Mouse (Mus musculus) adrenal gland, postnatal 36 days (tissue): ENCODE measurements around the gene Clpp. TPM values are rescaled to one million over a fixed set of nuclear protein-coding genes. Genes with fewer than 3 reads are reported as not detected.

ENCODE experiments used
- DNase-seq, 2 experiments: peaks; one replicate each; pipeline ENCODE4 v3.0.0; 2021; ENCODE audit warnings: mixed read lengths in 1 of 2
- long read RNA-seq, 2 experiments: library from polyadenylated mRNA; stranded (forward); transcript quantifications; one replicate each; pipeline ENCODE4 v2.0.0; 2021; ENCODE audit warnings: borderline sequencing depth in 2 of 2
- total RNA-seq, 2 experiments: library from RNA; stranded (reverse); gene quantifications; 2 replicates each; pipeline ENCODE4 v1.2.3; 2021

The Clpp gene
- total RNA-seq: 100 to 1,000 TPM; 110 to 114 TPM
- long read RNA-seq, experiment 1, transcript Clpp-201 (6 exons, 983 nt): major isoform, 149 of 169 reads
- long read RNA-seq, experiment 1, partial matches to known transcripts: 17 of 169 reads
- long read RNA-seq, experiment 1, other reads (novel, unspliced or antisense): 2 of 169 reads
- long read RNA-seq, experiment 2, transcript Clpp-201 (6 exons, 983 nt): major isoform, 81 of 92 reads
- long read RNA-seq, experiment 2, partial matches to known transcripts: 10 of 92 reads
- long read RNA-seq, experiment 2, other reads (novel, unspliced or antisense): 1 of 92 reads

DNA sequence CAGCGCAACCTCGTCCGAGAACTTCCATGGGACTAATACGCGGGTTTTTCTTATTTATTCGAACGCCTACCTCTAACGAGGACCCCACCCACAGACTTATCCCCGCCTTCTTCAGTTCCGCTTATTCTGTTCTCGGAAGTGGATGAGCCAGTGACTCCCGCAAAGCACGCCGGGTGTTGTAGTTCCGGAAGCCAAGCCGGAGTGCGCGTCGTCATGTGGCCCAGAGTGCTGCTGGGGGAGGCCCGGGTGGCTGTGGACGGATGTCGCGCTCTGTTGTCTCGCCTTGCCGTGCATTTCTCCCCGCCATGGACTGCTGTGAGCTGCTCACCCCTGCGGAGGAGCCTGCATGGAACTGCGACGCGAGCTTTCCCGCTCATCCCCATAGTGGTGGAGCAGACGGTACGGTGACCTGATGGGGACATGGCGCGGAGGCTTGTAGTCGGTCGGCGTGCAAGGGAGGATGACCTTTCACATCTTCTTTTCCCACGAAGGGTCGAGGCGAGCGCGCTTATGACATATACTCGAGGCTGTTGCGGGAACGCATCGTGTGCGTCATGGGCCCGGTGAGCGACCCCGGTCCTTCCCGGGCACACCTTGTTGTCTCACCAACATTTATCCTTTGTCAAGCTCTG, at the start of gene Clpp:
TSS of gene Clpp (plus strand) at position 191 of the 632 bp plus-strand sequence.
- DNase-seq: peak; percentile 95 to 96

DNA sequence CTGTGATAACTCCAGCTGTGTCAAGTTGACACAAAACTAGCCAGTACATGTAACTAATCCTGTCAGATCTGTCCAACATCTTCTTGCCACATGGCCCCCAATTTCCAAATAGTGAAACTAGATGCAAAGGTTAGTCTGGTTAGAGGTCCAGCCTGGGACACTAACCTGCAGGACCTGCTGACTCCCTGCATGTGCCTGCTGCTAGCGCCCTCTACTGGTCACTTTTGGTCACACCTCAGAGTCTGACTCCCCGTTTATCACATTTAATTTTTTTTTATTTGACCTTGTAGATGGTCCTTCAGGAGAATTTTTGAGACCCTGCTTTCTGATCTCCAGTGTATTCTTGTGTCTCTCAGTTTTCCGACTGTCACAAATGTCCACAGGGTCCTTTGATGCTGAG, 39.2 kb upstream of the Clpp start:
- peak; percentile 61 to 77 for DNase-seq

- DNase-seq: no peak
These were observed 37.5 kb upstream of the Clpp start for GRCm38 (mm10) chr17:56952639-56953038.

DNA sequence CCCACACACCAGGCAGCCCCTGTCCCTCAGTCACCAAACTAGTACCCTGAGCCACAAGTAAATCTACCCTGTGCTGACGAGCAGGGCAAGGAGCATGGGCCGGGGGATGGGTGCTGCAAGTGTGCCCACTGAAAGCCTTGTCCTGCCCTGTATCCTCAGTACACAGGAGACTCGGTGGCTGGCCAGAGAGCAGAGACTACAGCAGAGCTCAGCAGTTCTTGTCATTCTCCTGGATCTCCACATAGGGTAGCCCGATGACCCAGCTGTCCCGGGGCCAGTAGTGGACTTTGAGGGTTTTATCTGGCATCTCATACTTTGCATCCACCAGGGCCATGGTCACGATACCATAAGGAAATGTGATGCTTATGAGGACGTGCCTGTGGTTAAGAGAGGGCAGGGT, 35.2 kb upstream of the Clpp start:
- no peak for DNase-seq

DNA sequence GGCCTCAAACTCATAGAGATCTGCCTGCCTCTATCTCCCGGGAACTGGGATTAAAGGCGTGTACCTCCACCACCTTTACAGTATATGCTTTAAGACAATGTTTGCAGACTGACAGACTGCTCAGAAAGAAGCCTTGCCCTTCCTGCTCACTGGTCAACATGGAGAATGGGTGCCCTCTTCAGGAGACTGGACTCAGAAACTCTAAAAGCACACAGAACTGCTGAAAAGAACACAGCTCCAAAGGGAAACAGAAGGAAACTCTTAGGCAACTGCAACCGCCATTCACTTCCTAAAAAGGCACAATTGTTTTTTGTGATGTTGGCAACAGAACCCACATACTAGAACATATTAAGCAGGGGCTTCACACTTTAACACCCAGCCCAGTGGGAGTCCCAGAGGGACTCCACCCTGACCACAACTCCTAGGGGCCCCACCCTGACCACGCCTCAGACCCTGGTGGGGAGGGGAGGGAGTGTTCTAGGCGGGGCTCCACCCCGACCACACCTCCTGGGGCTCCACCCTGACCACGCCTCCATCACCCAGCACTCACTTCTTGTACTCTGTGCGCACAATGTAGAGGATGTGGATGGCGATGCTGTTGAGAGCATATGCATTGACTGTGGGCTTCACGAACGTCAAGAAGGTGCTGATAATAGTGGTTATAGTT, 32.2 kb upstream of the Clpp start:
- DNase-seq: peak; percentile 20 to 52

DNA sequence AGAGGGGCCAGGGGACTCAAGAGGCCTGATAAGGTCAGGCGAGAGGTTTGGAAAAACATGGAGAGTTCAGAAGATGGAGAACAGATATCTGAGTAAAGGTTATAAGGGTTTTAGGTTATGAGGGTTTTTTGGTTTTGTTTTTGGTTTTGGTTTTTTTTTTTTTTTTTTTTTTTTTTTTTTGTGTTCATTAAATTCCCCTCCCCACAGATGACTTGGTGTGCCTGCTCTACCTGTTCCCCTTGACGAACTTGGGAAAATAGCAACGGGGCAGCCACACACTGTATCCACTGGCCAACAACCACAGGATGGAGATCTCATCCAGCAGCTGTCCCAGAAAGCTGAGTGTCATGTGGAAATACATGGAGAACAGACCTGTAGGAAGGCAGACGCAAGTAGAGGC, 31.4 kb upstream of the Clpp start:
- no peak for DNase-seq

GRCm38 (mm10) chr17:56961880-56962279, 28.2 kb upstream of the Clpp start:
- DNase-seq: no peak

DNA sequence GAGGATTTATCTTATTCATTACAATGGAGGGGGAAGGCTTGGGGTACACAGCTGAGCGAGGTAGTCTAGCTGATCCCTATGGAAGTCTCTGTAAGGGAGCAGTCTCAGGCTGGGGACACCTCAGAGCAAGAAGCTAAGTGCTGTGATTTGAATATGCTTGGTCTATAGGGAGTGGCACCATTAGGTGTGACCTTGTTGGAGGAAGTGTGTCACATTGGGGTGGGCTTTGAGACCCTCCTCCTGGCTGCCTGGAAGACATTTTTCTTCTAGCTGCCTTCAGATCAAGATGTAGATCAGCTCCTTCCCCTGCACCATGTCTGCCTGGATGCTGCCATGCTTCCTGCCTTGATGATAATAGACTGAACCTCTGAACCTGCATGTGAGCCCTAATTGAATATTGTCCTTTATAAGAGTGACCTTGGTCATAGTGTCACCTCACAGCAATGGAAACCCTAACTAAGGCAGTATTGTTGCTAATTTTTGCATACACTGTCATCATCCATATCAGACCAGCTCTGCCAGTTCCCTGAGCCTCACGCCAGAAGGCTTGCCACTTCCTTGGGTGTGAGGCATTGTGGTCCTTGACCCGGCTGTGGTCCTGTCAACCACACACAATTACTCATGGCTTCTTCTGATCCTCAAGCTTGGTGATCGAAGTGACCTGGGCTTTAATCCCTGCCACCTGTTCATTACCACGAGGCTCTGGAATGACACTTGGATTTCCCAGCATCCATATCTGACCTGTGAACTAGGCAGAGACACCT, 27.3 kb upstream of the Clpp start:
- peak in 1 of 2 experiments; percentile 61 for DNase-seq

DNA sequence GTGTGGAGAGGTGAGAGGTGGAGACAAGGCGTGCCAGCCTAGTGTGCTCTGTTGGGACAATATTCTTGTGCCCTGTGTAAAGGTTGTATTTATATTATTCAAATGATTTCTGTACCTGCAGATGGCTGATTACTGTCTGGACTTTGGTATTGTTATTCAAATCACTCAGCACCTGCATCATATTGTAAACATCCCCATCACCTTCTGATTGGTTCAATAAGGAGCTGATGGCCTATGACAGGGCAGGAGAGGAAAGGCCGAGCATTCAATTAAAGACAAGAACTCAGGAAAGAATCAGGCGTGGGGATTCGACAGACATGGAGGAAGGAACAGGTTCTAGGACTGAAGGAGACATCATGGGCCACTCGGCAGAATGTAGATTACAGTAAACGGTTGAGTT, 26.5 kb upstream of the Clpp start:
- no peak for DNase-seq

GRCm38 (mm10) chr17:56969321-56969720, 20.8 kb upstream of the Clpp start:
- peak; percentile 42 to 52 for DNase-seq

GRCm38 (mm10) chr17:56970081-56970480, 20.0 kb upstream of the Clpp start:
- no peak for DNase-seq

DNA sequence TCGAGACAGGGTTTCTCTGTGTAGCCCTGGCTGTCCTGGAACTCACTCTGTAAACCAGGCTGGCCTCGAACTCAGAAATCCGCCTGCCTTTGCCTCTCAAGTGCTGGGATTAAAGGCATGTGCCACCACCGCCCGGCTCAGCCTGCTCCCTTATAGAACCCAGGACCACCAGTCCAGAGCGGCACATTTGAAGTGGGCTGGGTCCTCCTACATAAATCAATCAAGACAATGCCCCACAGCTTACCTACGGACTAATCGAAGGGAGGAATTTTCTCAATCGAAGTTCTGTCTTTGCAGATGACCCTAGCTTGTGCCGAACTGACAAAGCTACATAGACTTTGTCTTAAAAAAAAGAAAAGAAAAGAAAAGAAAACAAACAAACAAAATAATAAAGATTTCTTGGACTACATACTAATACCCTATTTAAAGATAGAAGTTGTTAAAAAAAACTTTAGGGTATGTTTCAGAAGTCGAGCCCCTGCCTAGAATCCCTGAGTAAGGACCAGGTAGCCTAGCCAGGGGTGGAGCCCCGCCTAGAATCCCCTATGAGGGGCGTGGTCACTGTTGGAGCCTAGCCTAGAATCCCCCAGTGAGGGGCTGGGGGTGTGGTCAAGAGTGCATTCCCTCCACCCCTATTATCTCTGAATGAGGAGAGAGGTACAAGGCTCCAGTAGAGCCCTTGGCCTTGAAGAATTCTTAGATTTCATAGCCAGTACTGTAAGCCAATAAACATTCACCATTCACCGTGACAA, 16.0 kb upstream of the Clpp start:
- DNase-seq: no peak

GRCm38 (mm10) chr17:56974708-56975240, 15.3 kb upstream of the Clpp start:
- DNase-seq: no peak

DNA sequence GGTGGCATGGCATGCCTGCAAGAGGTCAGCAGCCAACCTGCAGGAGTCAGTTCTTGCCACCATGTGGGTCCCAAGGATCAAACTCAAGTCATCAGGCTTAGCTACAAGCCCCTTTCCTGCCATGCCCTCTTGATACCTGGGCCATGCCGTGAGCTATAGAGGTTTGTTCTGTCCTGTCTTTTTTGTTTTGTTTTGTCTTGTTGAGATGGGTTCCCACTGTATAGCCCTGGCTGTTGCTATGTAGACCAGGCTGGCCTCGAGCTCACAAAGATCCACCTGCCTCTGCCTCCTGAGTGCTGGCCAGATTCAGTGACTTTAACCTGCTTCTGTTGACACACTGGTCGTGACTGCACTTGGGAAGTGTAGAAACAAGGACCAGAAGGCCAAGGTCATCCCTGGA, 14.7 kb upstream of the Clpp start:
- no peak for DNase-seq

GRCm38 (mm10) chr17:56976531-56977390, 13.3 kb upstream of the Clpp start:
- DNase-seq: no peak

GRCm38 (mm10) chr17:56979524-56979923, 10.6 kb upstream of the Clpp start:
- no peak for DNase-seq

- DNase-seq: no peak
These were observed 9.1 kb upstream of the Clpp start for GRCm38 (mm10) chr17:56981049-56981448.

GRCm38 (mm10) chr17:56982013-56982412, 8.1 kb upstream of the Clpp start, which contains the start of gene Acer1:
Gene Acer1, minus strand, starts transcription at chr17:56982126.
- no peak for DNase-seq

DNA sequence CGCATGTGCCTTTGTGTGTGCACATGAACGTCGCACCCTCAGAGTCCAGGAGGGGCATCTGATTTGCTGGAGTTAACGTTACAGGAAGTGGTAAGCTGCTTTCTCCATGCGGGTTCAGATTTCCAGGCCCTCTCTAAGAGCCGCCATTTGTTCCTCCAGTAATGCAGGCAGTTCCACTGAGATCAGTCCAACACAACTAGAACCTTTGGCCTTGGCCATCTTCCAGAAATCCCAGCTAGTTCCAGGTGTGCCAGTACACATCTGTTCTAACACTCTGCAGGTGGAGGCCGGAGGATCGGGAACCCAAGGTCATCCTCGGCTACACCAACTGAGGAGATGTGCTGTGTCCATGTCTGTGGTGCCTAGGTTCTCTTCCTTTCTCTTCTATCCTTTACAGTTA, 5.2 kb upstream of the Clpp start:
- no peak for DNase-seq

GRCm38 (mm10) chr17:56985656-56986055, 4.4 kb upstream of the Clpp start:
- no peak for DNase-seq
